Mouse (Mus musculus) myocyte (in vitro differentiated cells): Measurements from ENCODE around the gene Hat1.

Experiments used
- POLR2A ChIP-seq: IDR thresholded peaks from one replicate; pipeline ENCODE4 v1.6.1; 2011; ENCODE audit warnings: low read depth, mild to moderate bottlenecking, control low read depth, moderate library complexity; ENCODE audit not compliant: insufficient read length
- TCF12 ChIP-seq: IDR thresholded peaks from one replicate; pipeline ENCODE4 v1.6.1; 2011; ENCODE audit warnings: mild to moderate bottlenecking, control low read depth; ENCODE audit not compliant: poor library complexity, insufficient read depth, severe bottlenecking
- USF1 ChIP-seq: IDR thresholded peaks from one replicate; pipeline ENCODE4 v1.6.1; 2011; ENCODE audit warnings: low read depth, mild to moderate bottlenecking, control low read depth, moderate library complexity

GRCm38 (mm10) chr2:71435440-71435839 is 46.7 kb downstream of the Hat1 start:
- no peak for TF ChIP-seq POLR2A
- TF ChIP-seq TCF12, result no peak
- TF ChIP-seq USF1, result no peak
